Mouse (Mus musculus) heart, postnatal 36 days (tissue): ENCODE data around the gene Rnpep. TPM values are rescaled to one million over a fixed set of nuclear protein-coding genes. Genes with fewer than 3 reads are reported as not detected.
"Not testable (repeated sequence)": the region's sequence is repeated elsewhere in the genome, so short reads cannot be mapped to it uniquely, and the experiment has no call there.

Experiments
- DNase-seq, 2 experiments: peaks; one replicate each; pipeline ENCODE4 v3.0.0; 2021 to 2022
- intact Hi-C: fragments of 180-260 bp; cut with DNase I; formaldehyde crosslinking; loops from one replicate; pipeline ENCODE4 v1.15.1; 2025
- total RNA-seq, 2 experiments: library from RNA; stranded (reverse); gene quantifications; 2 replicates each; pipeline ENCODE4 v1.2.3; 2021

The Rnpep gene
- total RNA-seq, 2 experiments from 2014 or later, result 20.5 to 26.7 TPM

GRCm38 (mm10) chr1:135260931-135261330, 23.0 kb downstream of the Rnpep start:
- intact Hi-C loops, result no loop called here
- no peak for DNase-seq

GRCm38 (mm10) chr1:135259128-135259436, 24.8 kb downstream of the Rnpep start:
- intact Hi-C loops, result loop anchor here (1.0 to 2.0 kb wide), 2 partner anchors 87 to 110 kb away; no protein-coding TSS in a partner anchor
- DNase-seq, result peak; percentile 80 to 81

- DNase-seq, result no peak
- intact Hi-C loops, result loop anchor here (1.0 to 2.0 kb wide), 3 partner anchors 86 to 110 kb away; no protein-coding TSS in a partner anchor
Measured at GRCm38 (mm10) chr1:135258380-135259127, 25.3 kb downstream of the Rnpep start, which contains the start of gene Elf3. TSS of gene Elf3 (minus strand) at chr1:135258568.

- intact Hi-C loops, result no loop called here
Measured at GRCm38 (mm10) chr1:135256299-135256698, 27.6 kb downstream of the Rnpep start.

GRCm38 (mm10) chr1:135252854-135253253, 31.0 kb downstream of the Rnpep start:
- DNase-seq, result no peak
- intact Hi-C loops, result no loop called here

More at GRCm38 (mm10) chr1:135256299-135256698, 27.6 kb downstream of the Rnpep start:
- no peak for DNase-seq

- intact Hi-C loops, result no loop called here
- no peak for DNase-seq
Measured at GRCm38 (mm10) chr1:135251405-135251804, 32.5 kb downstream of the Rnpep start.

- DNase-seq, result no peak
- intact Hi-C loops, result no loop called here
Measured at GRCm38 (mm10) chr1:135250706-135251105, 33.2 kb downstream of the Rnpep start.

- no peak for DNase-seq
- intact Hi-C loops, result no loop called here
Measured at GRCm38 (mm10) chr1:135248434-135248850, 35.4 kb downstream of the Rnpep start.

GRCm38 (mm10) chr1:135244014-135244413, 39.9 kb downstream of the Rnpep start:
- intact Hi-C loops, result no loop called here
- no peak for DNase-seq

- intact Hi-C loops, DNase-seq: not testable (repeated sequence)
Measured at GRCm38 (mm10) chr1:135240206-135240605, 43.7 kb downstream of the Rnpep start.

- DNase-seq, result no peak
- intact Hi-C loops, result no loop called here
Measured at GRCm38 (mm10) chr1:135237131-135237851, 46.6 kb downstream of the Rnpep start.

GRCm38 (mm10) chr1:135234771-135235170, 49.1 kb downstream of the Rnpep start:
- no peak for DNase-seq
- intact Hi-C loops, result no loop called here

GRCm38 (mm10) chr1:135233961-135234360, 49.9 kb downstream of the Rnpep start:
- no peak for DNase-seq
- intact Hi-C loops, result no loop called here

- DNase-seq, intact Hi-C loops: not testable (repeated sequence)
Measured at GRCm38 (mm10) chr1:135231878-135232277, 52.0 kb downstream of the Rnpep start.

- intact Hi-C loops, result no loop called here
- no peak for DNase-seq
Measured at GRCm38 (mm10) chr1:135227339-135227950, 56.4 kb downstream of the Rnpep start.

GRCm38 (mm10) chr1:135224981-135225604, 58.8 kb downstream of the Rnpep start:
- intact Hi-C loops, result no loop called here
- no peak for DNase-seq

- intact Hi-C loops, result no loop called here
- no peak for DNase-seq
Measured at GRCm38 (mm10) chr1:135224147-135224546, 59.7 kb downstream of the Rnpep start.

GRCm38 (mm10) chr1:135217607-135218233, 66.2 kb downstream of the Rnpep start:
- DNase-seq, result no peak
- intact Hi-C loops, result no loop called here

- no peak for DNase-seq
Measured at GRCm38 (mm10) chr1:135213772-135214640, 69.9 kb downstream of the Rnpep start.

More at GRCm38 (mm10) chr1:135213772-135214640, 69.9 kb downstream of the Rnpep start:
- intact Hi-C loops, result no loop called here
